Mouse (Mus musculus) MEL (cell line): Measurements from ENCODE around the gene Aoah. TPM values are rescaled to one million over a fixed set of nuclear protein-coding genes. Genes with fewer than 3 reads are reported as not detected.

Experiments
- DNase-seq: peaks from one replicate; pipeline ENCODE4 v3.0.0; 2011; ENCODE audit warnings: low read depth, low spot score
- H3K27ac ChIP-seq: 2 replicates; pipeline ENCODE4 v1.5.1; 2012; ENCODE audit warnings: low read depth, mild to moderate bottlenecking, control low read depth, low read length, moderate library complexity; ENCODE audit not compliant: control insufficient read depth
- H3K27me3 ChIP-seq, 2 experiments: fragments of 150-350 bp in 1 of 2; sonication (generic) in 1 of 2; 2 replicates each; pipeline ENCODE4 v1.6.1; 2012; ENCODE audit warnings: low read length in 2 of 2, mild to moderate bottlenecking in 2 of 2, improper control_type of control experiment in 1 of 2, moderate library complexity in 1 of 2; ENCODE audit not compliant: insufficient read depth in 2 of 2, control insufficient read depth in 1 of 2
- H3K36me3 ChIP-seq, 2 experiments: 2 replicates each; pipeline ENCODE4 v1.6.1; 2012 to 2014; ENCODE audit warnings: low read length in 2 of 2, improper control_type of control experiment in 1 of 2, inconsistent platforms in 1 of 2, mild to moderate bottlenecking in 1 of 2; ENCODE audit not compliant: insufficient read depth in 2 of 2, control insufficient read depth in 1 of 2
- H3K4me1 ChIP-seq, 2 experiments: fragments of 150-350 bp in 1 of 2; sonication (generic) in 1 of 2; 2 replicates each; pipeline ENCODE4 v1.6.1; 2012; ENCODE audit warnings: low read length in 2 of 2, improper control_type of control experiment in 1 of 2, mild to moderate bottlenecking in 1 of 2; ENCODE audit not compliant: insufficient read depth in 2 of 2, control insufficient read depth in 1 of 2
- H3K4me3 ChIP-seq, 2 experiments: fragments of 150-350 bp in 1 of 2; sonication (generic) in 1 of 2; 2 replicates each; pipeline ENCODE4 v1.5.1; 2012; ENCODE audit warnings: low read depth in 2 of 2, low read length in 2 of 2, mild to moderate bottlenecking in 2 of 2, moderate library complexity in 2 of 2, control low read depth in 1 of 2, improper control_type of control experiment in 1 of 2; ENCODE audit not compliant: control insufficient read depth in 1 of 2, insufficient read depth in 1 of 2
- H3K79me2 ChIP-seq: 2 replicates; pipeline ENCODE4 v1.6.1; 2012; ENCODE audit warnings: mild to moderate bottlenecking, low read length, moderate library complexity; ENCODE audit not compliant: control insufficient read depth, poor library complexity, insufficient read depth
- H3K9ac ChIP-seq: 2 replicates; pipeline ENCODE4 v1.6.1; 2012; ENCODE audit warnings: low read depth, mild to moderate bottlenecking, control low read depth, low read length, moderate library complexity; ENCODE audit not compliant: control insufficient read depth, poor library complexity, severe bottlenecking
- H3K9me3 ChIP-seq: fragments of 150-350 bp; sonication (generic); replicated peaks from 2 replicates; pipeline ENCODE4 v1.6.1; 2012; ENCODE audit warnings: mild to moderate bottlenecking, low read length, improper control_type of control experiment, moderate library complexity; ENCODE audit not compliant: insufficient read depth
- BHLHE40 ChIP-seq: IDR thresholded peaks from 2 replicates; pipeline ENCODE4 v1.6.1; 2012; ENCODE audit warnings: low read depth, mild to moderate bottlenecking, inconsistent platforms, low read length, improper control_type of control experiment, borderline replicate concordance
- CHD1 ChIP-seq: IDR thresholded peaks from 2 replicates; pipeline ENCODE4 v1.6.1; 2012; ENCODE audit warnings: low read depth, mild to moderate bottlenecking, inconsistent platforms, low read length, improper control_type of control experiment
- CHD2 ChIP-seq: IDR thresholded peaks from 2 replicates; pipeline ENCODE4 v1.6.1; 2011; ENCODE audit warnings: low read length, improper control_type of control experiment
- CTCF ChIP-seq, 3 experiments: IDR thresholded peaks in 2 of 3; conservative IDR thresholded peaks in 1 of 3; 2 replicates each; pipeline ENCODE4 v1.5.1; 2011 to 2012; ENCODE audit warnings: low read length in 3 of 3, low read depth in 2 of 3, mild to moderate bottlenecking in 2 of 3, improper control_type of control experiment in 1 of 3, inconsistent platforms in 1 of 3, mixed read lengths in 1 of 3, moderate library complexity in 1 of 3; ENCODE audit not compliant: control insufficient read depth in 1 of 3, insufficient read depth in 1 of 3, poor library complexity in 1 of 3, severe bottlenecking in 1 of 3
- ELF1 ChIP-seq: IDR thresholded peaks from 2 replicates; pipeline ENCODE4 v1.6.1; 2014; ENCODE audit warnings: low read depth, mild to moderate bottlenecking, inconsistent platforms, low read length, improper control_type of control experiment, moderate library complexity
- EP300 ChIP-seq, 2 experiments: IDR thresholded peaks; 2 replicates each; pipeline ENCODE4 v1.6.1; 2011; ENCODE audit warnings: improper control_type of control experiment in 2 of 2, low read length in 2 of 2, low read depth in 1 of 2, mild to moderate bottlenecking in 1 of 2
- JUND ChIP-seq: IDR thresholded peaks from 2 replicates; pipeline ENCODE4 v1.6.1; 2011; ENCODE audit warnings: low read depth, mild to moderate bottlenecking, improper control_type of control experiment, low read length
- KAT2A ChIP-seq: conservative IDR thresholded peaks from 2 replicates; pipeline ENCODE4 v1.6.1; 2012; ENCODE audit warnings: low read depth, low read length, improper control_type of control experiment, inconsistent platforms
- MAFK ChIP-seq: IDR thresholded peaks from 2 replicates; pipeline ENCODE4 v1.6.1; 2011; ENCODE audit warnings: low read depth, mild to moderate bottlenecking, low read length, improper control_type of control experiment, borderline replicate concordance
- MAX ChIP-seq: IDR thresholded peaks from 2 replicates; pipeline ENCODE4 v1.6.1; 2011; ENCODE audit warnings: low read length, improper control_type of control experiment
- MAZ ChIP-seq: IDR thresholded peaks from 2 replicates; pipeline ENCODE4 v1.6.1; 2012; ENCODE audit warnings: low read depth, mild to moderate bottlenecking, inconsistent platforms, low read length, improper control_type of control experiment
- MXI1 ChIP-seq: IDR thresholded peaks from 2 replicates; pipeline ENCODE4 v1.6.1; 2011; ENCODE audit warnings: mild to moderate bottlenecking, low read depth, low read length, improper control_type of control experiment
- MYC ChIP-seq: IDR thresholded peaks from 2 replicates; pipeline ENCODE4 v1.6.1; 2011; ENCODE audit warnings: low read depth, mild to moderate bottlenecking, low read length, improper control_type of control experiment, moderate library complexity
- NRF1 ChIP-seq: IDR thresholded peaks from 2 replicates; pipeline ENCODE4 v1.6.1; 2014; ENCODE audit warnings: low read depth, mild to moderate bottlenecking, inconsistent platforms, low read length, improper control_type of control experiment, moderate library complexity; ENCODE audit not compliant: poor library complexity, insufficient read depth, severe bottlenecking
- POLR2A ChIP-seq, 2 experiments: IDR thresholded peaks; 2 replicates each; pipeline ENCODE4 v1.6.1; 2011 to 2012; ENCODE audit warnings: low read length in 2 of 2, mild to moderate bottlenecking in 2 of 2, control low read depth in 1 of 2, improper control_type of control experiment in 1 of 2, low read depth in 1 of 2, moderate library complexity in 1 of 2; ENCODE audit not compliant: control insufficient read depth in 1 of 2, insufficient read depth in 1 of 2, poor library complexity in 1 of 2
- POLR2AphosphoS2 ChIP-seq: IDR thresholded peaks from 2 replicates; pipeline ENCODE4 v1.6.1; 2011; ENCODE audit warnings: low read length, improper control_type of control experiment
- SIN3A ChIP-seq: IDR thresholded peaks from 2 replicates; pipeline ENCODE4 v1.6.1; 2012; ENCODE audit warnings: low read length, improper control_type of control experiment, inconsistent platforms
- SMC3 ChIP-seq: IDR thresholded peaks from 2 replicates; pipeline ENCODE4 v1.6.1; 2011; ENCODE audit warnings: low read depth, low read length, improper control_type of control experiment
- TAL1 ChIP-seq: IDR thresholded peaks from 2 replicates; pipeline ENCODE4 v1.6.1; 2012; ENCODE audit warnings: mild to moderate bottlenecking, inconsistent platforms, low read length, moderate library complexity, mixed read lengths
- TCF12 ChIP-seq: IDR thresholded peaks from 2 replicates; pipeline ENCODE4 v1.6.1; 2014; ENCODE audit warnings: low read depth, mild to moderate bottlenecking, inconsistent platforms, low read length, improper control_type of control experiment, moderate library complexity
- UBTF ChIP-seq: IDR thresholded peaks from 2 replicates; pipeline ENCODE4 v1.6.1; 2012; ENCODE audit warnings: low read depth, mild to moderate bottlenecking, inconsistent platforms, low read length, improper control_type of control experiment, moderate library complexity, borderline replicate concordance; ENCODE audit not compliant: insufficient read depth
- USF2 ChIP-seq, 2 experiments: IDR thresholded peaks; 2 replicates each; pipeline ENCODE4 v1.6.1; 2011 to 2012; ENCODE audit warnings: improper control_type of control experiment in 2 of 2, low read length in 2 of 2, borderline replicate concordance in 1 of 2, inconsistent platforms in 1 of 2, low read depth in 1 of 2, mild to moderate bottlenecking in 1 of 2; ENCODE audit not compliant: insufficient read depth in 1 of 2
- ZC3H11A ChIP-seq: IDR thresholded peaks from 2 replicates; pipeline ENCODE4 v1.6.1; 2012; ENCODE audit warnings: low read depth, mild to moderate bottlenecking, inconsistent platforms, low read length, improper control_type of control experiment
- ZMIZ1 ChIP-seq: IDR thresholded peaks from 2 replicates; pipeline ENCODE4 v1.6.1; 2012; ENCODE audit warnings: low read depth, mild to moderate bottlenecking, inconsistent platforms, low read length, improper control_type of control experiment, moderate library complexity
- polyA plus RNA-seq, 2 experiments: library from polyadenylated mRNA; stranded (reverse) in 1 of 2; unstranded in 1 of 2; fragments of >175 nt in 1 of 2; fragments of >200 nt in 1 of 2; gene quantifications; 2 replicates each; pipeline versions ENCODE4 v1.2.1 to v1.2.4; 2012; ENCODE audit warnings: low replicate concordance in 2 of 2, low read depth in 1 of 2; ENCODE audit not compliant: insufficient read length in 2 of 2, insufficient read depth in 1 of 2, missing spikeins in 1 of 2
- total RNA-seq: library from RNA; depleted of rRNA; stranded (reverse); fragments of 300-350 nt; gene quantifications from 2 replicates; pipeline ENCODE4 v1.2.3, GENCODE M21; 2012

Aoah gene
- total and polyA plus RNA-seq, 3 experiments, result not detected

- TF ChIP-seq TCF12 (no peak), MAFK (no peak), CHD2 (no peak), SIN3A (no peak), MYC (no peak), BHLHE40 (no peak), EP300 (IDR thresholded peaks at IDR 0.05; ENCODE audit: low read depth in 1 of 2, low read length in 2 of 2) (no peak), USF2 (IDR thresholded peaks at IDR 0.05; ENCODE audit: borderline replicate concordance in 1 of 2, insufficient read depth in 1 of 2, low read depth in 1 of 2, low read length in 2 of 2) (no peak)
- Histone ChIP-seq H3K4me3 (no peak overlapping the region), H3K9ac (no peak overlapping the region), H3K9me3 (no peaks in the 10 kb centered on the region), H3K27me3 (no peaks in the 10 kb centered on the region), H3K27ac (no peak overlapping the region), H3K4me1 (no peaks in the 10 kb centered on the region), H3K36me3 (no peaks in the 10 kb centered on the region), H3K79me2 (no peaks in the 10 kb centered on the region)
- DNase-seq, result no peak
Measured at GRCm38 (mm10) chr13:20811782-20812406, 18.0 kb downstream of the Aoah start.

- H3K9me3 ChIP-seq, result no peaks in the 10 kb centered on the region
- DNase-seq, result no peak
- H3K79me2 ChIP-seq, result no peaks in the 10 kb centered on the region
- no peak overlapping the region for H3K27ac ChIP-seq
- H3K27me3 ChIP-seq, result no peaks in the 10 kb centered on the region
- H3K4me1 ChIP-seq, result no peaks in the 10 kb centered on the region
- TF ChIP-seq ZMIZ1 (no peak), KAT2A (no peak), MAFK (no peak), JUND (no peak), MYC (no peak), ELF1 (no peak), SMC3 (no peak)
- H3K9ac ChIP-seq, result no peak overlapping the region
- no peak overlapping the region for H3K4me3 ChIP-seq
- no peaks in the 10 kb centered on the region for H3K36me3 ChIP-seq
Measured at GRCm38 (mm10) chr13:20816385-20816784, 22.5 kb downstream of the Aoah start.

- Histone ChIP-seq H3K9me3 (no peaks in the 10 kb centered on the region), H3K27me3 (no peaks in the 10 kb centered on the region), H3K36me3 (no peaks in the 10 kb centered on the region), H3K9ac (no peak overlapping the region), H3K4me3 (no peak overlapping the region), H3K27ac (no peak overlapping the region), H3K4me1 (no peaks in the 10 kb centered on the region), H3K79me2 (no peaks in the 10 kb centered on the region)
- no peak for TF ChIP-seq TAL1
- TF ChIP-seq EP300 (IDR thresholded peaks at IDR 0.05; ENCODE audit: low read depth in 1 of 2, low read length in 2 of 2), result no peak
- no peak for TF ChIP-seq NRF1
- TF ChIP-seq MAX, result no peak
- TF ChIP-seq POLR2A (IDR thresholded peaks at IDR 0.05; ENCODE audit: control insufficient read depth in 1 of 2, insufficient read depth in 1 of 2, low read depth in 1 of 2, low read length in 2 of 2, poor library complexity in 1 of 2), result no peak
- TF ChIP-seq MXI1, result no peak
- TF ChIP-seq TCF12, result no peak
- no peak for TF ChIP-seq JUND
- TF ChIP-seq SMC3, result no peak
- no peak for TF ChIP-seq POLR2AphosphoS2
- TF ChIP-seq CTCF (IDR thresholded peaks at IDR 0.05 in 2 of 3, conservative IDR thresholded peaks at IDR 0.05 in 1 of 3; ENCODE audit: control insufficient read depth in 1 of 3, insufficient read depth in 1 of 3, low read depth in 2 of 3, low read length in 3 of 3, poor library complexity in 1 of 3, severe bottlenecking in 1 of 3), result no peak
- TF ChIP-seq MAZ, result no peak
- no peak for TF ChIP-seq CHD1
- no peak for TF ChIP-seq KAT2A
- no peak for TF ChIP-seq ZMIZ1
- TF ChIP-seq ZC3H11A, result no peak
- TF ChIP-seq UBTF, result no peak
- no peak for DNase-seq
Measured at GRCm38 (mm10) chr13:20820712-20821328, 26.9 kb downstream of the Aoah start.
